Mouse (Mus musculus) embryonic fibroblast, embryonic 13.5 days (primary cell): ENCODE results near the gene Polr2l.

Source experiments
- CTCF ChIP-seq: IDR thresholded peaks from 2 replicates; pipeline ENCODE4 v1.5.1; 2011; ENCODE audit warnings: mild to moderate bottlenecking, control low read depth, low read length, moderate library complexity, borderline replicate concordance; ENCODE audit not compliant: insufficient read depth
- POLR2A ChIP-seq: IDR thresholded peaks from 2 replicates; pipeline ENCODE4 v1.6.1; 2011; ENCODE audit warnings: low read depth, mild to moderate bottlenecking, control low read depth, low read length, moderate library complexity

DNA sequence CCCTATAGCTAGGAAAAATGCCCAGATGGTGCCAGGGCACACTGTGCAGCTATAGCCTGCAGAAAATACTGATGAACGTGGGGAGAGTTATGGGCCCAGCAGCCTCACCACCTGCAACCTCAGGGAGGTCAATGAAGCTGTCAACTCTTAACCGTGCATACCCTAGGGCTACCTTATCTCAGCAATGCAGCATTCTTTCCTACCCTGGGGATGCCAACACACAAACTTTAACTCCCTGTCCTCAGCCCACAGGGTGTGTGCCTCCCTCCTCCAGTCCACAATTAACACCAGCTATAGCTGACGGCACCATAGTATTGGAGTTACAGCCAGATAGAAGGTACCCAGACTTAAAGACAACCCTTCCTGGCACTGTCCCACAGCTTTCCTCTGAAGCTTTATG lies 44.0 kb upstream of the Polr2l start:
- TF ChIP-seq CTCF: no peak
- TF ChIP-seq POLR2A: no peak
